8 mouse cellular contexts compared by ENCODE assay signal in genomic region chr2:38099120-38099773, GRCm38 (mm10).
DNase-seq lines count a peak whose midpoint lies in the region; ATAC-seq and TF ChIP-seq lines count a peak whose summit lies in the region.

No protein-coding gene starts in this region.

- H3K27me3 ChIP-seq in kidney, embryonic 14.5 days (ENCODE audit: control insufficient read depth, insufficient read depth, low read length) = no peaks in the 10 kb centered on the region
- H3K27me3 ChIP-seq in intestine, embryonic 16.5 days (replicated peaks; ENCODE audit: control insufficient read depth, insufficient read depth, low read length) = no peaks in the 10 kb centered on the region

- WGBS in kidney, embryonic 14.5 days = 74% methylated on average over 4 of the region's 4 CpGs
- 72% methylated on average over 4 of the region's 4 CpGs for WGBS in intestine, embryonic 16.5 days

- H3K4me2 ChIP-seq in kidney, embryonic 14.5 days (replicated peaks; ENCODE audit: low read depth, low read length) = no peak overlapping the region
- no peak overlapping the region for H3K4me2 ChIP-seq in intestine, embryonic 16.5 days (ENCODE audit: low read depth, low read length)

- no peak overlapping the region for H3K9ac ChIP-seq in kidney, embryonic 14.5 days (ENCODE audit: low read depth, low read length)
- H3K9ac ChIP-seq in intestine, embryonic 16.5 days (ENCODE audit: low read depth, low read length) = no peak overlapping the region

- no peaks in the 10 kb centered on the region for H3K36me3 ChIP-seq in kidney, embryonic 14.5 days (ENCODE audit: control insufficient read depth, insufficient read depth, low read length)
- no peaks in the 10 kb centered on the region for H3K36me3 ChIP-seq in intestine, embryonic 16.5 days (ENCODE audit: control insufficient read depth, insufficient read depth, low read length)

- no peak for TF ChIP-seq CTCF in brain, embryonic 14.5 days (IDR thresholded peaks at IDR 0.05; ENCODE audit: borderline replicate concordance, extremely low read depth, insufficient read depth, insufficient read length)

- no peak overlapping the region for H3K4me3 ChIP-seq in kidney, embryonic 14.5 days (ENCODE audit: low read length)
- no peak overlapping the region for H3K4me3 ChIP-seq in intestine, embryonic 16.5 days (ENCODE audit: low read length)

- no peaks in the 10 kb centered on the region for H3K9me3 ChIP-seq in kidney, embryonic 14.5 days (ENCODE audit: control insufficient read depth, low read length)
- no peaks in the 10 kb centered on the region for H3K9me3 ChIP-seq in intestine, embryonic 16.5 days (ENCODE audit: control insufficient read depth, low read length)

- ATAC-seq in kidney, embryonic 14.5 days (ENCODE audit: low FRiP score, low TSS enrichment) = no peak
- peak; percentile 73 for ATAC-seq in intestine, embryonic 16.5 days
- ATAC-seq in megakaryocyte progenitor cell, adult 5-6 weeks (replicated peaks; ENCODE audit: poor library complexity) = 0 out of 2 replicates have a peak, but pooled peaks have one; percentile 14
- ATAC-seq in megakaryocyte, adult 5-6 weeks (ENCODE audit: poor library complexity, severe bottlenecking) = no peak
- no peak for ATAC-seq in activated CD4-positive, CD25-positive, alpha-beta regulatory T cell, adult 4 months

- peaks cover 7% of the 10 kb centered on the region for H3K4me1 ChIP-seq in kidney, embryonic 14.5 days (ENCODE audit: control insufficient read depth, insufficient read depth, low read length)
- peaks cover 6% of the 10 kb centered on the region for H3K4me1 ChIP-seq in intestine, embryonic 16.5 days (ENCODE audit: control insufficient read depth, insufficient read depth, low read length)

- TF ChIP-seq POLR2A in brain, embryonic 14.5 days (IDR thresholded peaks at IDR 0.05; ENCODE audit: borderline replicate concordance, extremely low read depth, insufficient read depth, insufficient read length, poor library complexity, severe bottlenecking) = no peak

- H3K27ac ChIP-seq in kidney, embryonic 14.5 days (ENCODE audit: low read depth, low read length) = no peak overlapping the region
- no peak overlapping the region for H3K27ac ChIP-seq in intestine, embryonic 16.5 days (ENCODE audit: low read length)

- DNase-seq in kidney, adult 18-20 months = peak; percentile 44
- DNase-seq in brain, embryonic 14.5 days (ENCODE audit: low read depth) = peak; percentile 86
- no peak for DNase-seq in urinary bladder, adult 18-20 months (ENCODE audit: low spot score in 2 of 2)

Comparison
In these comparisons a context has a peak if more than half of its experiments do, and no peak if none do; other contexts are left out.
1. DNase-seq: peak in kidney, adult 18-20 months (single experiment) and brain, embryonic 14.5 days (single experiment); none in urinary bladder, adult 18-20 months (0 of 2).
2. ATAC-seq: peak in intestine, embryonic 16.5 days (single experiment) and megakaryocyte progenitor cell, adult 5-6 weeks (single experiment); none in kidney, embryonic 14.5 days (single experiment), megakaryocyte, adult 5-6 weeks (single experiment) and activated CD4-positive, CD25-positive, alpha-beta regulatory T cell, adult 4 months (single experiment).